Mouse (Mus musculus) megakaryocyte, adult 5-6 weeks (primary cell): ENCODE results near the gene Tnrc6a. TPM values are rescaled to one million over a fixed set of nuclear protein-coding genes. Genes with fewer than 3 reads are reported as not detected.
A peak's percentile ranks its signal among the peaks of the same experiment; 100 is the strongest.

Experiments used
- ATAC-seq: 2 replicates; pipeline ENCODE4 v1.8.0; 2016; ENCODE audit warnings: mild to moderate bottlenecking, inconsistent platforms; ENCODE audit not compliant: poor library complexity, severe bottlenecking
- total RNA-seq, 2 experiments: library from RNA; stranded (forward) in 1 of 2; stranded (reverse) in 1 of 2; fragments of 153-499, 151-499 nt in 1 of 2; fragments of 221-1000, 200-1000 nt in 1 of 2; gene quantifications; 2 replicates each; pipeline versions ENCODE4 v1.2.3 to v1.2.4; 2015 to 2017

Tnrc6a gene
- total RNA-seq, 2 experiments from 2014 or later, result 22.2 to 23.3 TPM

- ATAC-seq, result no peak
Measured at GRCm38 (mm10) chr7:123187246-123187645, 63.6 kb downstream of the Tnrc6a start.

DNA sequence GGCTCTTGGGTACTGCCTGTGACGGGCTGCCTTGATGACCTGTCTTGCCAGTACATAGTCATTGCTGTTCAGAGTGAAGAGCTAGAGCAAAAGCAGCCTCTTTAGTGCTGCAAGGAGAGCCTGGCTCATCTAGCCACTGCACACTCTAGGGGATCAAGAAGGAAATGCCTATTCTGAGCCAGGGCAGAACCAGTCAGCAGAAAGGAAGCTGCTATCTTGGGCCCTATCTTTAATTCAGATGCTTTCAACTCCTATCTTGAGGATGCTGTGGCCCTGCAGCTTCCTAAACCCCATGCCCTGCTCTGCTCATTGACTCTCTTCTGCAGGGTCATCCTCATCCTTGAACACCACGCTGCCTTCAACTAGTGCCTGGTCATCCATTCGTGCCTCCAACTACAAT lies 64.8 kb downstream of the Tnrc6a start:
- no peak for ATAC-seq

GRCm38 (mm10) chr7:123189762-123190161 lies 66.1 kb downstream of the Tnrc6a start:
- no peak for ATAC-seq

GRCm38 (mm10) chr7:123191731-123192130 lies 68.0 kb downstream of the Tnrc6a start:
- ATAC-seq, result no peak

DNA sequence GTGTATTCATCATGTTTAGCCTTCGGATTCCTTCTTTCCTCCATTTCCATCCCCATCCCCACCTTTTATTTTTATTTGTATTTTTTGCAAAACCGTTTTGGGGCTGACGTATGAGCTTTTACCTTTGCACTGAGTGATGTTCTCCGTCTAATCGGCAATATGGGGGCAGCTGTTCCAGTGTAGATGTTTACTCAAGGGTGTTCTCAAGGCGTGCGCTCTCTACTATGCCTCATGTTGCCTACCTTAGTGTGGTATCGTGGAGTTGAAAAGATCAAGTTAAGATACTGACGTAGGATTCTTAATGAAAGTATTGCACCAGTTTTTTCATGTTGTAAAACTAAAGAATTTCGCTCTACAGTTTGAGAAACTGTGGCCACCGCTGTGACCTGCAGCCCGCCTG lies 69.5 kb downstream of the Tnrc6a start:
- no peak for ATAC-seq

DNA sequence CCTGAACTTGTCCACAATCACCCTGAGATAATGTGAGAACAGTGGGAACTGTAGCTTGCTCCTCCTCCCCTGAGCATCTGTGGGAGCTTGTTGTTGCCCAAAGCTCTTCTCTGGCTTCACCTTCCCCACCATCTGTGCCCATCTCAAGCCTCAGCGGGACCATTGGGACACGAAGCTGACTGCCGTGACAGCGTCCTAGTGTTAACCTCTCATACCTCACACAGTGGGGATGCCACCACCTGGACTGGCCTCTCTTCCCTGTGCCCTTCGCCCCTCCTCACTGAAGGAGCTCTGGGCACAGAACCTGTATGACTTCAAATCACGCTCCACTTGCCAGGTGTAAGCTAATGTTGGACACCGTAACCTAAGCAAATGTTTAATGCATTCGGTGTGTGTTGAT lies 71.0 kb downstream of the Tnrc6a start:
- no peak for ATAC-seq

DNA sequence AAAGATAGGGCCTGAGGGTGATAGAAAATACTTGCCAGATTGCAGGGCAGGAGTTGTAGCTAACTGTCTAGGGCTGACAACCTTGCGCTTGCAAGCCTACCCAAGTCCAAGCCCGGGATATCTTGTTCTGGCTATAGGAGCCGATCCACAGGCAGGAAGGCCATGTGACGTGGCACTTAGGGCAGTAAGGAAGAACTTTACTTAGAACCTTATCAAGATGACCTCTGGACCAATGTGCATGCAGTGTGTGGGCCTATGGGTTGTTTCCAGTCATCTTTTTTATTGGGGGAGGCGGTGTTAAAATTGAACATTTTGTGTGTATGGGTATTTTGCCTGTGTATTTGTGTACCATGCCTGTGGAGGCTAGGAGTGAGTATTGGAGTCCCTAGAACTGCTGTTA lies 72.7 kb downstream of the Tnrc6a start:
- no peak for ATAC-seq

GRCm38 (mm10) chr7:123198695-123199094 lies 75.0 kb downstream of the Tnrc6a start:
- ATAC-seq, result no peak

DNA sequence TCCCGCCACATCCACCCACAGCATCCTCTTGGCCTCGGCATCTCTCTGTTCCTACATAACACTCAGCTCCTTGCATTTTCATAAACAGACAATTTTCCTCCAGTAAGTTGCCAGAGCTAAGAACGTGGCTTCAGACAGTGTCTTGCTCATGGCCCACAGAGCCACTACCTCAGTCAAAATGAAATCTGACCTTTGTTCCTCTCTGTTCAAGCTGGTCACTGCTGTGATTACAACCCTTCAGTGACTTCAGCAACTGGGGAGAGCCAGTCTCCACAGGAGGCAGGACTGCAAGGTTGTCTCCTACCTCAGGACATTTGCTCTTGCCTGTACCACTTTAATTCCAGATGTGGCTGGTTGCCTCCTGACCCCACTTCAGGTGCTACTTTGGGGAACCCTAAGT lies 75.5 kb downstream of the Tnrc6a start:
- no peak for ATAC-seq

DNA sequence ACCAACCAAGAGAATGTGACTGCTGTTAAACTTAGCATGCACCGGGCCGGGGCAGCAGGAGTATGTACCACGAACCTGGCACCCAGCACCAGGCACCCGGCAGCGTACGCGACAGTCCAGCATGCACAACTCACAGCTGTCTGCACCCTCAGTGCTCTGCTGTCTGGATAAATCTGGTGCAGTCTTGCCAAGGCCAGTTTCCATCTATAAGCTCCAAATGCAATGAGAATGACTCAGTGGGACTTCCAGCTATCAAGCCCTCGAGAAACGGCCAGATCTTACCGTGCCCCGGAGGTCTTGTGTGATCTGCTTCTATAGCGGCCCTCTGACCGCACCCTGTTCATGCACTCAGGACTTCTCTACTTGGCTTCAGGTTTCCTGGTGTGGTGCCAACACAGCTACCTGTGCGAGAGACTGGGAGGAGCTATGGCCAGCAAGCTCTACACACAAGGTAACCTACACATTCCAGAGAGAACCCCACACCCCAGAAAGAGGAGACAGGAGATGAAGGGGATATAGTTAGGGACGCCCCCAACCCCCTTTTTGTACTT lies 76.0 kb downstream of the Tnrc6a start:
- no peak for ATAC-seq

GRCm38 (mm10) chr7:123200722-123201121 lies 77.0 kb downstream of the Tnrc6a start:
- peak; percentile 57 for ATAC-seq

DNA sequence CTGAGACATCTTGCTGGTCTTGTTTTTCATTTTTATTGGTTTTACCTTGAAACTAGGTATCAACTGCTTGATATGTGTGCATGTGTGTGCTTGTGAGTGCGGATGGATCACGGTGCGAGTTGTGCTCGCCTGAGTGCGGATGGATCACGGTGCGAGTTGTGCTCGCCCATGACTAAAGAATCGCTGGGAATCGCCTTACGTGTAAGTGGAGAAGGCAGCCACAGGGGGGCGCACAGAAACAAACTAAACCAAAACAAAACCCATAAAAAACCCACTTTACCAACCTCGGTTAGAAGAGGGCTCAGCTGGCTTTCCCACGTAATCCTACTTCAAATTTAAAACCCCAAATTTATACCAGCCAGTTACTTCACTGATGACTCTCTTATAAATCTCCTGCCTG lies 81.6 kb downstream of the Tnrc6a start:
- ATAC-seq, result peak; percentile 66

DNA sequence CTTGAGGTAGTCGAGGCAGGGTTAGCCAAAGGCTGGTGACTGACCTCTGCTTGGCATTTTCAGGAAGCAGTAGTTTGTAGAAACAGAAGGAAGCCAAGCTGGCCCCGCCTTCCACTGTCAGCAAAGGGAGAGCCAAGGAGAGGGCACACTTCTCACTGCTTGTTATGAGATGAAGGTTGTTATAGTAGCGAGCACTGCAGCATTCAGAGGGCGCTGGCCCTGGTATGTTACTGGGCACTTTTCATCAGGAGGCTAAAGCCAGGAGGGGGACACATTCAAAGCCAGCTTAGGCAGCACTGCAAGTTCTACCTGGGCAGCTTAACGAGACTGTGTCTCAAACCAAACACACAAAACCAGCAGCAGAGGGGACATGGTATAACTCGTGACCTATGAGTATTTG lies 83.9 kb downstream of the Tnrc6a start:
- no peak for ATAC-seq

- ATAC-seq, result no peak
Measured at GRCm38 (mm10) chr7:123209864-123210263, 86.2 kb downstream of the Tnrc6a start.

DNA sequence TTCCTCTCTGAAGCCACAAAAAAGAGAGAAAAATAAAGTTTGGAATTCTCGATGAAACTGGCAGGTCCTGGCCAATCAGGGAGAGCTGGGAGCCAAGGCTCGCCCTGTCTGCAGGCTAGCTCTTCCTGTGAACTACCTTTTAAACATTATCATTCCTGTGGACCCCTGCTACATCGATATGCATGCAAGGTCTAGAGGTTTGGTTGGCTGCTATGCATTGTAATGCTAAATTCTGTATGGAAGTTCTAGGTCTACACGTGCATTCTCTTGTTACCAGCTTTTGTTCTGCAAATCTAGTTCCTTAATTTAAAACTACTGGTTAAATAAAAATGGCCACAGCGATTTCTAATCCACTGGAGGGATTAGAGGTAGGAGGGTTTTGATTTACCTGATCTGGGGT lies 87.8 kb downstream of the Tnrc6a start:
- no peak for ATAC-seq

DNA sequence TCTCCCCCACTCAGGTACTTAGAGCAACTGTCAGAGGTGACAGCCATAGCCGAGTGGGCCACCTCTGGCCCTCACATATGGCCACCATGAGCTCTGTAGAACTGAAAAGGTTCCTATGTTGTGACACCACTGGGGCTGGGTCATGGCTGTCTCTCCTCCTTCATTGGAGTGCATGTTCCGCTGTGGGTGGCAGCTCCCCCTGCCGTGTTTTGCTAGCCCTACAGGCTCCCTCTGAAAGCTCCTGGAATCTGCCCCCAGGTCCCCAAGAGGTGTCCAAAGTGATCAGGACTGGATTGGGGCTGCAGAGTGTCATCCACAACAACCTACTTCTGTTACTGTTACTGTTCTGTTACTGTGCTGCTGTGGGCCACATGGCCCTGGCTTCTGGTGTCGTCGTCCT lies 88.6 kb downstream of the Tnrc6a start:
- no peak for ATAC-seq

DNA sequence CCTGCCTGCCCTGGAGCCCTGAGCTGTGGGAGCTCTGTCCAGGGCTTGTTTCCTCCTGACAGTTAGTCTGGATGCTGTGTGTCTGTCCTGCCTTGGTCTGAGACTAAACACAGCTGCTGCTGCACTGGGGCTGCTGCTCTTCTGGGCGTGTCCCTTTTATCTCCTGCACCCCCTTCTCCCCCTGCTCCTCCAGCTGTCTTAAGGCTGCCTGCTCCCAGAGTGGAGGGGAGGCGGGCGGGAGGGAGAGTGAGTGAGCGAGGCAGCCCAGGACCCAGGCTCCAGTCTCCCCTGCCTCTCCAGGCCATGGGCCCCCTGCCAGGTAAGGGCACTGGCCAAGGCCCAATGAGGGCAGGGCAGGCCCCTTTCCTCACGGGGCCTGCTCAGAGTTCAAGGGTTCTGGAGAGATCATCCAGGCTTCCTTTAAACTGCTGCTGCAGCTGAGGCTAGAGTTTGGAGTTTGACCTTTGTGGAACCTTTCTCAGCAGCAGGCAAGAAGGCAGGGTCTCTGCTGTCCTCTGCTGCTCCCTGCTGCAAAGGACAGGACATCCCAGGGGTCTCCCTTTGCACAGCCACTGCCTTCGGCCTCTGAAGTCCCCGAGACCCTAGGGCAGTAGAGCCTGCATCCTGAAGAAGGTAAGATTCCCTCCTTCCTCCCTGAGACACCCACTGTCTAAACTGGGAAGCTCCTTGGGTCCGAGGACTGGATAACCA lies 90.8 kb downstream of the Tnrc6a start, which contains the start of gene Slc5a11:
TSS of gene Slc5a11 (plus strand) at position 416 of the 711 bp plus-strand sequence.
- no peak for ATAC-seq

GRCm38 (mm10) chr7:123215138-123215537 lies 91.5 kb downstream of the Tnrc6a start:
- ATAC-seq, result no peak

DNA sequence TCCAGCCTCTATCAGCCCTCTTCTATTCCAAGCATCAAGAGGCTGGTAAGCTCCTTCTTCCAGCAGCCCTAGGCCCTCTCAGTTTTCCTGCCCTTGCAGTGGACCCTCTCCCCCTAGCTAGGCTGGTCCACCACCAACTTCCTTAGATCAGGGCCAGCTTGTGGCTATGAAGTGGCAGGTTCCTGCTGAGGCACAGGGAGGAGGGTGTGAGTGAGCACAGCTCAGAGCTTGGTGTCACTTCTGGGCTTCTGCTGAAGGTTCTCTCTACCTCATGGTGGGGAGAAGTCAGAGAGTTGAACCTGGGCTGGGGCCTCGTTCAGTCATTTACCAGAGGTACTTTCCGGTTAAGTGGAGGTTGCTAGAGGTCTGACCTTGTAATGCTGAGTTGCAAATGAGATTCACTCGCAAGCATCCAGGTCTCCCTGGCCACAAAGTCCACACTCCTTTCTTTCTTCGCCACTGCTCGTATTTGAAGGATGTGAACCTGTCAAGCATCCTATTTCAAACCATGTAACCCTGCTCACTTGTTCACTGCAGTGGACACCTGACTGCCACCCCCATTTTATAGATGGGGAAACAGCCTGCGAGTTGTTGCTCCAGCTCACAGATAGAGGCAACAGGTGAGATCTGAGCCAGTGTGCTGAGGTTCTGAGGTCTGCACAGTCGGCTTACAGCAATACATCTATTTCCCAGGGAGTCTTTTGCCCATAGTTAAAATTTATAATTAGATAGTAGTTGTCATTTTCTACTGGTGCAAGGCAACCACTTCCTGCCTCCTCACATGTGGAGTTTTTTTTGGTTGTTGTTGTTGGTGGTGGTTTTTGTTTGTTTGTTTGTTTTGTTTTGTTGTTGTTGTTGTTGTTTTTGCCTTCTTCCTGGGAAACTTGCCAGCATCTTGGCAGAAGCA lies 94.0 kb downstream of the Tnrc6a start:
- ATAC-seq, result peak; percentile 46; the same call in 1 of the 2 replicates

GRCm38 (mm10) chr7:123218620-123219019 lies 94.9 kb downstream of the Tnrc6a start:
- peak; percentile 34 for ATAC-seq

DNA sequence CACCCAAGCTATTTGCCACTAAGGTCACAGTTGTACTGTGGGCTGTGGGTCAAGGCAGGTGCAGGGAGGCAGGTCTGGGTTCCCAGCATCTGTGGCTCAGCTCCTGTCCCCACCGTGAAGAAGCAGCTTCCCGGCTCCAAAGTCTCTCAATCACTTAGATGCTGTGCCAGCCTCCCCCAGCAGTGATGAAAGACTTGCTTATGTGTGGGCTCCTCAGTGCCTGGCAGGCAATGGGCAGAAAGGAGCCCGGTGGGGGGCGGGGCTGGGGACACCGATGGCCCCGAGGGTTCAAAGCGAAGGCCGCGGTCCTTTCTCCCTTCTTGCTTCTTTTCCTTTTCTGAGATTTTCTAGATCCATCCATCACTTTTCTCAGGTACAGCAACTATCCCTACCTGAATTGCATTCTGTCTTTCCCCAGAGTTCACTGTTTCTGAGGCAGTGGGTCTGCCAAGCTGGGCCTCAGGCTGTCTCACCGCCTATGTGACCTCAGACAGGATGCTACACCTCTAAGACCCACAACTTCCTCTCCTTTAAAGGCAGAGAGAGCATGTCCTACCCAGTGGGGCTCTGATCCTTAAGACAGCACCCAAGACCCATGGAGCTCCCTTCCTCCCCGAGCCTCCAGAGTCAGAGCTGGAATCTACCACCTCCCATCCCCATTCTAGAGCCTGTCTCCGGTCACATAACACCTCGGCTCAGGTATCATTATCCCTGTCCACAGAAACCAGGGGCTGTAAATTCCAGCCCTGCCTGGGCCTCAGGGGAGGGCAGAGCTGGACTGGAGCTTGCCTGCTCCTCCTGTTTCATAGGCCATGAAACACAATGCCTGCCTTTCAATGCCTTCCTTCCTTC lies 96.3 kb downstream of the Tnrc6a start:
- ATAC-seq, result peak; percentile 57; the same call in 1 of the 2 replicates
